Mouse (Mus musculus) testis, adult 2 months (tissue): ENCODE measurements at regions not wholly inside any gene's neighbourhood (a gene's known extent, or its start where the extent isn't known, plus 50 kb on each side); places are given as distances from the start of the nearest gene placed in this dataset.
"Not testable (repeated sequence)": the region's sequence is repeated elsewhere in the genome, so short reads cannot be mapped to it uniquely, and the experiment has no call there.

Source experiments
- H3K27ac ChIP-seq: fragments of 200-500 bp; 2 replicates; pipeline ENCODE4 v1.5.1; 2012; ENCODE audit warnings: low read depth, low read length; ENCODE audit not compliant: control insufficient read depth, insufficient read depth
- H3K27me3 ChIP-seq: fragments of 200-500 bp; 2 replicates; pipeline ENCODE4 v1.6.1; 2012; ENCODE audit warnings: mild to moderate bottlenecking, low read length, moderate library complexity; ENCODE audit not compliant: control insufficient read depth, insufficient read depth
- H3K36me3 ChIP-seq: fragments of 200-500 bp; 2 replicates; pipeline ENCODE4 v1.6.1; 2012; ENCODE audit warnings: mild to moderate bottlenecking, low read length; ENCODE audit not compliant: control insufficient read depth, insufficient read depth
- H3K4me1 ChIP-seq: fragments of 200-500 bp; 2 replicates; pipeline ENCODE4 v1.6.1; 2012; ENCODE audit warnings: low read length; ENCODE audit not compliant: control insufficient read depth, insufficient read depth
- H3K4me3 ChIP-seq: fragments of 200-500 bp; 2 replicates; pipeline ENCODE4 v1.5.1; 2012; ENCODE audit warnings: low read depth, mild to moderate bottlenecking, low read length, moderate library complexity, mixed read lengths; ENCODE audit not compliant: control insufficient read depth
- CTCF ChIP-seq: fragments of 200-500 bp; IDR thresholded peaks from 2 replicates; pipeline ENCODE4 v1.5.1; 2012; ENCODE audit warnings: low read depth, mild to moderate bottlenecking, inconsistent platforms, low read length, moderate library complexity; ENCODE audit not compliant: control insufficient read depth, insufficient read depth, insufficient replicate concordance
- POLR2A ChIP-seq: fragments of 200-500 bp; IDR thresholded peaks from 2 replicates; pipeline ENCODE4 v1.6.1; 2012; ENCODE audit warnings: low read depth, mild to moderate bottlenecking, inconsistent platforms, low read length, moderate library complexity; ENCODE audit not compliant: control insufficient read depth

DNA sequence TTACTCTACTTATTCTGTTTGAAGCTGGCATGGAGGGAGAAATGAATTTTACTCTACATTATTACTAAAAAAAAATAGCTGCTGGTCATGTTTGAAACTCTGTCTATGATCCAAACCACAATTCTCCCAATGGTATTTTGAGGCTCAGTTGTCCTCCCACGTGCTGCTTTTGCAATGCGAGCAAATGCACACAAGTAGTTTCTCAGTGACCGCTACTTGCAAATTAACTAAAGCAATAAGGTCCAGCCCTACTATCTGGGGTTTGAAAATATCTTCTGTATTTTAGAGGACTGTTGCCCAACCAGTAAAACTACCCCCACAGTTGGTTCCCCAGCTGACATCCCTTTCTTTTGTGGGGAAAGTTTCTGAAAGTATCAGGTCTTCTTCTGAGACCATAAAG lies 276.0 kb downstream of the Cetn3 start:
- H3K36me3 ChIP-seq = no peaks in the 10 kb centered on the region
- H3K27ac ChIP-seq = no peak overlapping the region
- H3K27me3 ChIP-seq = no peaks in the 10 kb centered on the region
- no peaks in the 10 kb centered on the region for H3K4me1 ChIP-seq
- H3K4me3 ChIP-seq = no peak overlapping the region
- TF ChIP-seq POLR2A = no peak
- no peak for TF ChIP-seq CTCF

DNA sequence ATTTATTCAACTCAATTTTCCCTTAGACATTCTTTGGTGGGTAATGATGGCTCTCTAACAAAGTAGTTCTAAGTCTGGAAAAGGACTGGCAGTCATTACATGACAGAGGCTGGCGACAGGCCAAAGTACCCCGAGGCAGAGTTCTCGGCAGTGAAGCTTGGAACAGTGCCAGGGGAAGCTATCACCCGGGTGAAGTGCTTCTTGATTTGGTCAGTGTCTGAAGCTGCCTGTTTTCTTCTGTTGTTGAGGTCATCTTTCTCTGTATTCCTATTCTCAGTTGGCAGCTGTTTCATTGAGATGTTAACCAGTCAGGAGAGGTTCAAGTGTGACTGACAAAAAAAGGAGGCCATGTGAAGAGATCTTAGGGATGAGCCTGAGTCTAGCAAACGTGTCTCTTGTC lies 276.6 kb downstream of the Cetn3 start:
- no peak for TF ChIP-seq CTCF
- TF ChIP-seq POLR2A = no peak
- H3K27me3 ChIP-seq = no peaks in the 10 kb centered on the region
- H3K4me3 ChIP-seq = no peak overlapping the region
- H3K4me1 ChIP-seq = no peaks in the 10 kb centered on the region
- no peaks in the 10 kb centered on the region for H3K36me3 ChIP-seq
- H3K27ac ChIP-seq = no peak overlapping the region

GRCm38 (mm10) chr13:82063880-82064279 lies 281.0 kb downstream of the Cetn3 start:
- H3K27me3 ChIP-seq, H3K36me3 ChIP-seq, H3K4me3 ChIP-seq, H3K4me1 ChIP-seq, H3K27ac ChIP-seq: not testable (repeated sequence)

DNA sequence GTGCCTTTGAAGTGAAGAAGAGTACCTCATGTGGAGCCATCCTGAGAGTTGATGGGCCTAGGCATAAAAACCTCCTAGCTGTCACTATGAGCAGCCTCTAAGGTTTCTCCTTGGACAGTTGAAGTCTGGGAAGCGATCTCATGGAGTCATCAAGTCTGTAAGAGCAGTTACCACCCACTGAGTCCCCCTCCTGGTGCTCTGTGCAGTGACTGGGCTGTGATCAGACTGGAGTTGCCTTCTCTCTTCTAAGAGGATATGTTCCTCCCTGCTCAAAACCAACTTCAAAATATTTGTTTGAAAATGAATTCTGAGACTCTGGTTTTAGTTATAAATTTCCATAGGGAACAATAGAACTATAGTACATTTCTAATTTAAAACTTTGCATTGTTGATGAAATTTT lies 283.3 kb downstream of the Cetn3 start:
- Histone ChIP-seq H3K27ac (no peak overlapping the region), H3K4me1 (no peaks in the 10 kb centered on the region), H3K27me3 (no peaks in the 10 kb centered on the region), H3K36me3 (no peaks in the 10 kb centered on the region), H3K4me3 (no peak overlapping the region)
- no peak for TF ChIP-seq POLR2A
- no peak for TF ChIP-seq CTCF

GRCm38 (mm10) chr13:82066674-82067270 lies 283.9 kb downstream of the Cetn3 start:
- Histone ChIP-seq H3K27me3 (no peaks in the 10 kb centered on the region), H3K36me3 (no peaks in the 10 kb centered on the region), H3K4me1 (no peaks in the 10 kb centered on the region), H3K4me3 (no peak overlapping the region), H3K27ac (no peak overlapping the region)
- TF ChIP-seq CTCF (no peak), POLR2A (no peak)

- no peaks in the 10 kb centered on the region for H3K4me1 ChIP-seq
- H3K27me3 ChIP-seq = no peaks in the 10 kb centered on the region
- H3K4me3 ChIP-seq = no peak overlapping the region
- no peak overlapping the region for H3K27ac ChIP-seq
- H3K36me3 ChIP-seq = no peaks in the 10 kb centered on the region
- TF ChIP-seq POLR2A (no peak), CTCF (no peak)
Measured at GRCm38 (mm10) chr13:82072449-82072848, 289.6 kb downstream of the Cetn3 start.

GRCm38 (mm10) chr13:82073343-82073742 lies 290.5 kb downstream of the Cetn3 start:
- Histone ChIP-seq H3K27ac (no peak overlapping the region), H3K4me1 (no peaks in the 10 kb centered on the region), H3K4me3 (no peak overlapping the region), H3K27me3 (no peaks in the 10 kb centered on the region), H3K36me3 (no peaks in the 10 kb centered on the region)
- TF ChIP-seq POLR2A (no peak), CTCF (no peak)

DNA sequence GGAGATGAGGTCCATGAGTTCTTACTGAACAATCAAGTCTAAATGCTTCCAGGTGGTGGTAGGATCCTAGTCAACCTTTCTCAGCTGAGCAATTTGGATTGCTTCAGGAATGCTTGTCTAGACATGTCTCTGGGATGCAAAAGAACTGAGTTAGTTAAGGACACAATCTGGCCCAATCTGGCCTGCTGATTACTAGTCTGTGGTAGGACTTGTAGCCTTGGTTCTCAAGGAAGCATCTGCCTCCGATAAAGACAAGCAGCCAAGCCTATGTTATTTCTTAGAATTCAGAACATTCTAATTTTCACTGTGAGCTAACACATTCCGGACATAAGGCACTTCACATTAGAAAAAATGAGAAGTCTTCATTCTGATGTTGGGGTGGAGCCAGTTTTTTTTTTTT lies 298.5 kb downstream of the Cetn3 start:
- Histone ChIP-seq H3K36me3 (no peaks in the 10 kb centered on the region), H3K27me3 (no peaks in the 10 kb centered on the region), H3K4me3 (no peak overlapping the region), H3K4me1 (no peaks in the 10 kb centered on the region), H3K27ac (no peak overlapping the region)
- TF ChIP-seq CTCF = no peak
- TF ChIP-seq POLR2A = no peak
